Mouse (Mus musculus) liver, embryonic 15.5 days (tissue): ENCODE results near the gene Foxm1. TPM values are rescaled to one million over a fixed set of nuclear protein-coding genes. Genes with fewer than 3 reads are reported as not detected.

ENCODE experiments used
- ATAC-seq: fragments of 200-750 bp; cut with Nextera tagmentation; 2 replicates; pipeline ENCODE4 v1.8.0; 2017; ENCODE audit warnings: moderate number of reproducible peaks, mild to moderate bottlenecking, moderate library complexity; ENCODE audit not compliant: insufficient read depth
- H3K27ac ChIP-seq: fragments of 300-500 bp; sonication (generic); replicated peaks from 2 replicates; pipeline ENCODE4 v1.5.1; 2015; ENCODE audit warnings: mild to moderate bottlenecking, inconsistent platforms
- H3K27me3 ChIP-seq: fragments of 300-500 bp; sonication (generic); 2 replicates; pipeline ENCODE4 v1.6.1; 2015; ENCODE audit warnings: mild to moderate bottlenecking, inconsistent platforms
- H3K36me3 ChIP-seq: fragments of 300-500 bp; sonication (generic); replicated peaks from 2 replicates; pipeline ENCODE4 v1.6.1; 2015; ENCODE audit warnings: moderate library complexity, mild to moderate bottlenecking, inconsistent platforms
- H3K4me1 ChIP-seq: fragments of 300-500 bp; sonication (generic); replicated peaks from 2 replicates; pipeline ENCODE4 v1.6.1; 2015; ENCODE audit warnings: inconsistent platforms
- H3K4me2 ChIP-seq: fragments of 300-500 bp; sonication (generic); 2 replicates; pipeline ENCODE4 v1.6.1; 2015; ENCODE audit warnings: moderate library complexity, mild to moderate bottlenecking, inconsistent platforms
- H3K4me3 ChIP-seq: fragments of 300-500 bp; sonication (generic); replicated peaks from 2 replicates; pipeline ENCODE4 v1.5.1; 2015; ENCODE audit warnings: mild to moderate bottlenecking, inconsistent platforms
- H3K9ac ChIP-seq: fragments of 300-500 bp; sonication (generic); 2 replicates; pipeline ENCODE4 v1.6.1; 2015; ENCODE audit warnings: moderate library complexity, mild to moderate bottlenecking, inconsistent platforms
- H3K9me3 ChIP-seq: fragments of 300-500 bp; sonication (generic); replicated peaks from 2 replicates; pipeline ENCODE4 v1.6.1; 2016; ENCODE audit warnings: inconsistent platforms
- WGBS: fragments of 180-500 bp; shearing (Covaris S2); methylation state at CpG from one replicate; pipeline ENCODE4 v1.1.7; 2015; ENCODE audit warnings: mixed read lengths; ENCODE audit not compliant: insufficient replicate concordance; 5-methylcytosine and 5-hydroxymethylcytosine counted together
- polyA plus RNA-seq: library from polyadenylated mRNA; unstranded; fragments of >200 nt; fragmentation: Nextera tagmentation; extraction: Ambion mirVana; gene quantifications from 2 replicates; pipeline ENCODE4 v1.2.1, GENCODE M21; 2015

Gene Foxm1
- polyA plus RNA-seq, 1 experiment from 2014 or later: 16.5 TPM

GRCm38 (mm10) chr6:128404708-128405107 is 41.9 kb downstream of the Foxm1 start:
- 64% methylated on average over 5 of the region's 5 CpGs for whole genome bisulfite sequencing
- no peak for ATAC-seq

GRCm38 (mm10) chr6:128408544-128409125 is 45.9 kb downstream of the Foxm1 start:
- Histone ChIP-seq H3K9me3 (no peaks in the 10 kb centered on the region), H3K4me1 (no peaks in the 10 kb centered on the region), H3K4me3 (no peak overlapping the region), H3K27me3 (no peaks in the 10 kb centered on the region), H3K27ac (no peak overlapping the region), H3K4me2 (no peak overlapping the region), H3K36me3 (peaks cover 56% of the 10 kb centered on the region), H3K9ac (no peak overlapping the region)
- 72% methylated on average over 7 of the region's 7 CpGs for WGBS
- ATAC-seq: no peak

More at GRCm38 (mm10) chr6:128404708-128405107, 41.9 kb downstream of the Foxm1 start:
- no peaks in the 10 kb centered on the region for H3K9me3 ChIP-seq
- no peaks in the 10 kb centered on the region for H3K27me3 ChIP-seq
- H3K27ac ChIP-seq: no peak overlapping the region
- no peak overlapping the region for H3K9ac ChIP-seq
- no peaks in the 10 kb centered on the region for H3K4me1 ChIP-seq
- no peak overlapping the region for H3K4me3 ChIP-seq
- peaks cover 24% of the 10 kb centered on the region for H3K36me3 ChIP-seq
- H3K4me2 ChIP-seq: no peak overlapping the region

DNA sequence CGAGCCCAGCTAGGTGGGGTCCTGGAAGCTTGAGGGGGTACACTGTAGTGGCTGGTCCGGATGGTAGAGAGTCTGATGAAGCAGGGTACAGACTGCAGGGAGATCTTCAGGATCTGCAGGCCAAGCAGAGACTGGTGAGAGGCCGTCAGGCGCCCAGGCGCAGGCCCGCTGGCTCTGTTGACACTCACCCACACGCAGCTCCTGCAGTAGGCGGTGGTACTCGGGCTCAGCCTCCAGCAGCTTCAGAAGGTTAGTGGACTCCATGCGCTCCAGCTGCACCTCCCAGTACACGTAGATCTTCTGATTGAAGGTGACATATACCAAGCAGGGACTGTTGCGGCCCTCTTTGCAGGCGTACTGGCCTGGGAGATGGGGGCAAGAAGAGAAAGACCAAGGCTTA is 47.5 kb downstream of the Foxm1 start:
- no peaks in the 10 kb centered on the region for H3K4me1 ChIP-seq
- ATAC-seq: no peak
- H3K36me3 ChIP-seq: peaks cover 64% of the 10 kb centered on the region
- H3K4me2 ChIP-seq: no peak overlapping the region
- no peak overlapping the region for H3K27ac ChIP-seq
- H3K9me3 ChIP-seq: no peaks in the 10 kb centered on the region
- H3K9ac ChIP-seq: no peak overlapping the region
- H3K27me3 ChIP-seq: no peaks in the 10 kb centered on the region
- no peak overlapping the region for H3K4me3 ChIP-seq
- 81% methylated on average over 13 of the region's 13 CpGs for WGBS

DNA sequence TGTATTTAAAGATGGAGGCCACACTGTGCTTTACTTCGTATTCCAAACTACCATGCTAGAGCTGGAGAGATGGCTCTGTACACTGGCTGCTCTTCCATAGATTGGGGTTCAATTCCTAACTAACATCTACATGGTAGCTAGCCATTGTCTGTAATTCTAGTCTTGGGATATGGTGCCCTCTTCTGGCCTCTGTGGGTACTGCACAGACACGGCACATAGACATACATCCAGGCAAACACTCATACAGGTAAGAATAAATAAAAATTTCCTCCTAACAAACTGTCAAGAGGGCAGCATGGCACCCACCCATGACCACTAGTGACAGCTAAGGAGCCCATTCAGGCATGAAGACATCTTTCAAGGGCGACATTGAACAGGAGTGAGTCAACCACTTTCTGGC is 48.3 kb downstream of the Foxm1 start:
- H3K36me3 ChIP-seq: peaks cover 68% of the 10 kb centered on the region

GRCm38 (mm10) chr6:128416169-128416568 is 53.4 kb downstream of the Foxm1 start:
- Histone ChIP-seq H3K9ac (no peak overlapping the region), H3K4me2 (no peak overlapping the region), H3K27me3 (no peaks in the 10 kb centered on the region), H3K36me3 (peaks cover 30% of the 10 kb centered on the region), H3K4me3 (no peak overlapping the region), H3K4me1 (peaks cover 3% of the 10 kb centered on the region; the same call in 1 of the 2 replicates), H3K9me3 (no peaks in the 10 kb centered on the region), H3K27ac (no peak overlapping the region)
- 79% methylated on average over 5 of the region's 5 CpGs for WGBS
- ATAC-seq: no peak

More for the DNA sequence above, 48.3 kb downstream of the Foxm1 start:
- H3K9me3 ChIP-seq: no peaks in the 10 kb centered on the region
- WGBS: 11% methylated on average over 3 of the region's 3 CpGs
- no peaks in the 10 kb centered on the region for H3K27me3 ChIP-seq
- ATAC-seq: no peak
- no peak overlapping the region for H3K27ac ChIP-seq
- H3K4me2 ChIP-seq: no peak overlapping the region
- no peak overlapping the region for H3K9ac ChIP-seq
- no peak overlapping the region for H3K4me3 ChIP-seq
- H3K4me1 ChIP-seq: no peaks in the 10 kb centered on the region

DNA sequence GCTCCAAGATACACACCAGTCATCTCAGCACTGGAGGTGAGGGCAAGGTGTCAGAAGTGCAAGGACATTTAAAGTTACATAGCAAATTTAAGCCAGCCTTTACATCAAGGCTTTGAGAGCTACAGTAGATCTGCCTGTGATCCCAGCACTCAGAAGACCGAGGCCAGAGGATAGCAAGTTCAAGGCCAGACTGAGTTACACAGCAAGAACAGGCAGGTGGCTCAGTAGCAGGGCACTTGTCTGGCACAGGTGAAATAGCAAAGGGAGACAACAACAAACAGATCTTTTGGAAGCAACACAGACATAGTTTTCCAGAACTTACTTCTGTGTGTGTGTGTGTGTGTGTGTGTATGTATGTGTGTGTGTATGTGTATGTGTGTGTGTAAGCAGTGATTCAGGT is 55.3 kb downstream of the Foxm1 start:
- Histone ChIP-seq H3K27ac (no peak overlapping the region), H3K4me1 (peaks cover 4% of the 10 kb centered on the region; the same call in 1 of the 2 replicates), H3K9ac (no peak overlapping the region), H3K9me3 (no peaks in the 10 kb centered on the region), H3K27me3 (no peaks in the 10 kb centered on the region), H3K4me2 (no peak overlapping the region), H3K4me3 (no peak overlapping the region), H3K36me3 (peaks cover 14% of the 10 kb centered on the region)
- whole genome bisulfite sequencing: 73% methylated on average over 1 of the region's 1 CpGs
- ATAC-seq: no peak

DNA sequence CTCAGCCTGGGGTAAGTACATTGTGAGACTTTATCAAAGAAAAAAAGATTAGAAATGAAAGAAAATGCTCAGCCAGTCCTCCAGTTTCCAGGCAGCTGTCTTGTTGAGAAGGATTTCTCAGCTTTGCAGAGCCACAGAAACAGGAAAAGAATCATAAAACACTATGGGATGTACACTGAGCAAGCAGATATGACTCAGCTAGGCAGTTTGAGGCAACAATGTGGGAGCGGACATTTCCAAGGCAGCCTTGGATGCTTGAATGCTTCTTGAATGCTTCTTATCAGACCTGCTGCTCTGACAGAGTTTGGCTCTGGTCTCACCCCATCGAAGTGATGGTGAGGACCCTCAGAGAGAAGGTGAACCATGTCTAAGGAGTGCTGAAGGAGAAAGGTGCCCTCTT is 58.3 kb downstream of the Foxm1 start:
- Histone ChIP-seq H3K9me3 (no peaks in the 10 kb centered on the region), H3K4me3 (no peak overlapping the region), H3K9ac (no peak overlapping the region), H3K4me1 (peaks cover 22% of the 10 kb centered on the region), H3K36me3 (no peaks in the 10 kb centered on the region), H3K27ac (no peak overlapping the region), H3K4me2 (no peak overlapping the region), H3K27me3 (no peaks in the 10 kb centered on the region)
- ATAC-seq: no peak
- WGBS: 51% methylated on average over 2 of the region's 2 CpGs

GRCm38 (mm10) chr6:128421480-128421879 is 58.7 kb downstream of the Foxm1 start:
- H3K4me3 ChIP-seq: no peak overlapping the region
- H3K9me3 ChIP-seq: no peaks in the 10 kb centered on the region
- H3K4me1 ChIP-seq: peaks cover 22% of the 10 kb centered on the region
- no peak overlapping the region for H3K9ac ChIP-seq
- no peak overlapping the region for H3K4me2 ChIP-seq
- no peaks in the 10 kb centered on the region for H3K27me3 ChIP-seq
- 78% methylated on average over 3 of the region's 3 CpGs for WGBS
- no peak overlapping the region for H3K27ac ChIP-seq
- no peak for ATAC-seq
- H3K36me3 ChIP-seq: no peaks in the 10 kb centered on the region

- 21% methylated on average over 15 of the region's 16 CpGs for WGBS
- peak; percentile 71 for ATAC-seq
- H3K9ac ChIP-seq: peak overlapping the region; percentile 64
- H3K9me3 ChIP-seq: no peaks in the 10 kb centered on the region
- no peaks in the 10 kb centered on the region for H3K27me3 ChIP-seq
- H3K27ac ChIP-seq: peak overlapping the region; percentile 90
- H3K4me2 ChIP-seq: peak overlapping the region; percentile 79
- H3K4me3 ChIP-seq: peak overlapping the region; percentile 75
- H3K4me1 ChIP-seq: peaks cover 22% of the 10 kb centered on the region
- peaks cover 7% of the 10 kb centered on the region for H3K36me3 ChIP-seq
These were observed 60.9 kb downstream of the Foxm1 start for GRCm38 (mm10) chr6:128423496-128424268.

- H3K27me3 ChIP-seq: no peaks in the 10 kb centered on the region
- no peaks in the 10 kb centered on the region for H3K9me3 ChIP-seq
- H3K4me3 ChIP-seq: peak within 1 kb of the TSS; percentile 75
- peak within 1 kb of the TSS; percentile 79 for H3K4me2 ChIP-seq
- peak; percentile 94 for ATAC-seq
- H3K36me3 ChIP-seq: peaks cover 14% of the 10 kb centered on the region
- under 1% methylated on average over 42 of the region's 42 CpGs for WGBS
- H3K4me1 ChIP-seq: peaks cover 28% of the 10 kb centered on the region
- peak within 1 kb of the TSS; percentile 90 for H3K27ac ChIP-seq
- peak within 1 kb of the TSS; percentile 64 for H3K9ac ChIP-seq
These were observed 61.7 kb downstream of the Foxm1 start, which contains the start of gene Itfg2 for GRCm38 (mm10) chr6:128424269-128425019. Gene Itfg2 (minus strand): TSS chr6:128424931.

DNA sequence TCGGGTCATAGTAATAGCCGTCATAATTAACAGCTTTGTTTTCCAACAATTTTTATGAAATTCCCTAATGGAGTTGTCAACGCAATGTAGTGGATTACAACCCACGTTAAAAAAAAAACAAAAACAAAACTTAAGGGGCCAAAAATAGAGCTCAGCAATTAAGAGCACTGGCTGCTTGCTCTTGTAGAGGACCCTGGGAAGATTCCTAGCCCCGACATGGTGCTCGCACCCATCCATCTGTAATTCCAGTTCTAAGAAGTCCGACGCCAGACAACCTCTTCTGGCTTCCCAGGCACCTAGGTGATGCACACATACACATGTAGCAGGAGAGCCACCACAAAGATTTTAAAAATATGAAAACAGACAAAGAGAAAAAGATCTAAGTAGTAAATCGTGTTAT is 62.3 kb downstream of the Foxm1 start:
- Histone ChIP-seq H3K4me1 (peaks cover 34% of the 10 kb centered on the region), H3K9ac (peak overlapping the region; percentile 63; the same call in 1 of the 2 replicates), H3K9me3 (no peaks in the 10 kb centered on the region), H3K4me2 (peak overlapping the region; percentile 79), H3K4me3 (peak overlapping the region; percentile 75), H3K36me3 (peaks cover 20% of the 10 kb centered on the region), H3K27ac (peak overlapping the region; percentile 90), H3K27me3 (no peaks in the 10 kb centered on the region)
- 18% methylated on average over 9 of the region's 9 CpGs for WGBS
- no peak for ATAC-seq
